Mouse (Mus musculus) lung, postnatal 25 days (tissue): ENCODE results near the gene Shc2.

Experiments
- DNase-seq: peaks from one replicate; pipeline ENCODE4 v3.0.0; 2022; ENCODE audit warnings: low spot score

Gene Shc2

DNA sequence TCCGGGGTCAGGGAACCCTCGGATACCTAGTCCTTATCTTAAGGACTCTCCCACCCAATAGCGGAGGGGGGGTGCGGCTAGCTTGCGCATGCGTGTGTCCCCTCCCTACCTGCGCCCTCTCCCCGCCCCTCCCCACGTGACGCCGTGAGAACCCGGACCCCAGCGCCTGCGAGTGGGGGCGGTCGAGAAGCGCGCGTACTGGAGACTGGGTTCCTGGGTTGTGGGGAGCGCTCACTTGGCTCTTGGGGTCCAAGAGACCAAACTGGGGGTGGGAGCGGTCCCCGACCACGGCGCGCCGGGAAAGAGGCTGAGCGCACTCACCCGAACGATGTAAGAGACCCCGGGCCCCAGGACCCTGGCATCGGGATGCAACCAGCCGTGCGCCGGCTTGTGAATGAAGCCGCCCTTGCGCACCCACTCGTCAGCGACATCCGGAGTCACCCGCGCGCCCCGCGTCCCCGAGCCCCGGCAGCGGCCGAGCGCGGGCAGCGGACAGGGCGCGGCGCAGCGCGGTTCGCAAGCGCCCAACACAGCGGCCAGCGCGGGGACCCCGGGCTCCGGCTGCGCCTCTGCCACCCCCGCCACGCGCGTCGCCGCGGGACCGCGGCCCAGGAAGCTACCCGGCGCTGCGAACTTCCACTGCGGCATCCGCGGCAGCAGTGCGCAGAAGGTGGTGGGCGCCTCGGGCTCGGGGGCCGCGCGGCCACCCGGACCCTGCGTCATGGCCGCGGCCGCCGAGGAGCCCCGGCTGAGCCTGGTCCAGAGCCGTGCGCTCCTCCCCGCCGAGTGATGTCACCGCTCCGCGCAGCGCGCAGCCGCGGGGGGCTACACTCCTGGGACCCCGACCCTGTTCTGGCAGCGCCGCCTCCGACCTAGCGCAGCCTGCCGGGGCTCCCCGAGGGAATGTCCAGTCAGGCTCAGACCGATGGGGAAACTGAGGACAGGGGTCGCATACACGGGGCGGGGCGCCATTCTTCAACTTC is at the start of gene Shc2:
Gene Shc2, minus strand, starts transcription at position 791 of the 983 bp plus-strand sequence.
- DNase-seq, result no peak

DNA sequence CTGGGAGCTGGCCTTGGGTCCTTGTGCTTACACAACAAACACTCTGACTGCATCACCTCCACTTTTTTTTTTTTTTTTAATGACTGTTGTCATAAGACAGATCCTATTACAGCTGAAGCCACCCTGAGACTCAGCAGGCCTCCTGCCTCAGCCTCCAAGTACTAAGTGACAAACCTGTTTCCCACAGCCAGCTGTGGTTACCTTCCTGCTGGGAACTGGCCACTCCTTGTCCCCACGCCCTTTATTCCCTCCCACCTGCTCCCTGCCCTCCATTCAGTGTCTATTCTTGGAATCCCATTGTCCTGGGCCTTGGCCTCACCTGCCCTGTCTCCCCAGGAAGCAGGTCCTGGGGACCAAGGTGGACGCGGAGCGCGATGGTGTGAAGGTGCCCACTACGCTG is 49.8 kb upstream of the Shc2 start:
- no peak for DNase-seq

DNA sequence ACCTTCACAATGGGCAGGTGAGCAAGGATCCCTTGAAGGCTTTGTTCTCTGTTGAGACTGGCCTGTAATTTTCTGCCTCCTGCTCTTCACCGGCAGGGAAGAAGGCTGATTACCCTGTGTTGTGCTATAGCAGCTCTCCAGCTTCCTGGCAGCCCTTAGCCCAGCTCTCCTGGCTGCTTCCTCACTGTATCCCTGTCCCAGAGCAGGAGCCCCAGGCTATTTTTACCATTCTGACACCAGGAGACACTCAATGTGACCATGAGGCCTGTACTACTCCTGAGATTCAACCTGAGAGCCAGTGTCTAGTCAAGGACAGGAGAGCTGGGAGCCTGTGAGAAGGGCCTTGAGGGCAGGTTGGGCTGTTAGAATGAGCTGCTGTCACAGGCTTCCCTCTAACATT is 49.0 kb upstream of the Shc2 start:
- DNase-seq, result no peak

DNA sequence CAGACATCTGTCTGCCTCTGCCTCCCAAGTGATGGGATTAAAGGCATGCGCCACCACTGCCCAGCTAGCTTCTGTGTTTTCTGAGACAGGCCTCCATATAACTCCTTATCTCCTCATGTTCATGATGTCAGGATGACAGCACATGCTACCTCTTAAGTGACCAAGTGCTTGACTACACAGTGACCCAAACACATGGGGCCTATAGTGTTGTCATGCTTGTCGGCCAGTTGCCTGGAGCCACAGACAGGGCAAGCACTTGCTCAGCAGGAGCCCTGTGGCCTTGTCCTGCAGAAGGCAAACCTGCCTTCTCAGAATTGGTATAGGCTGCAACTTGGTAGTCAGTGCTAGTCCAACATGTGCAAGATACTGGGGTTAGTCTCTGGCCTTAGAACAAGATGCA is 48.5 kb upstream of the Shc2 start:
- no peak for DNase-seq

DNA sequence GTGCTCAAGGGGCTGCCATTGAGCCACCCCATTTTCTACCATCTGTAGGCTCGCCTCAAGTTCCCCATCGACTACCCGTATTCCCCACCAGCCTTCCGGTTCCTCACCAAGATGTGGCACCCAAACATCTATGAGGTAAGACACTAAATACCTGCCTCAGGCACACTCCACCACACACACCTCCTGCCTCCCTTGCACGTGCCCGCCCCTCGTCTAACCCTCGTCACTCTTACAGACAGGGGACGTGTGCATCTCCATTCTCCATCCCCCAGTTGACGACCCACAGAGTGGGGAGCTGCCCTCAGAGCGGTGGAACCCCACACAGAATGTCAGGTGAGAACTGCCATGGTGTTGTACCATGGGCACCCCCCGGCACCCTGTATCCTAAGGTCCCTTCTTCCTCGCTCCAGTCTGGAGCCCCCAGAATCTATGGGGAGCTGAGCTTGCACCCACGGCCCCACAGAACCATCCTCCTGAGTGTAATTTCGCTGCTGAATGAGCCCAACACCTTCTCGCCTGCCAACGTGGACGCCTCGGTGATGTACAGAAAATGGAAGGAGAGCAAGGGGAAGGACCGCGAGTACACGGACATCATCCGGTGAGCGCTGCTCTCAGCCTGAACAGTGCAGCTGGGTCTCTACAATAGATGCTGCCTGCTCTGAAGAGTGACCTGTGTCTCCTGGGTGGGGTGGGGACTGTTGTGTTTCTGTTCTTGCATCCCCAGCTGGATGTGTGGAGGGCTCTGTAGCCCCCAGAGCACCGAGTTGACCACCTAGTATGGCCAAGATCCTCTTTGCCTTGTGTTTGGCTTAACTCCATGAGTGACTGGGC is 47.3 kb upstream of the Shc2 start:
- DNase-seq, result no peak

DNA sequence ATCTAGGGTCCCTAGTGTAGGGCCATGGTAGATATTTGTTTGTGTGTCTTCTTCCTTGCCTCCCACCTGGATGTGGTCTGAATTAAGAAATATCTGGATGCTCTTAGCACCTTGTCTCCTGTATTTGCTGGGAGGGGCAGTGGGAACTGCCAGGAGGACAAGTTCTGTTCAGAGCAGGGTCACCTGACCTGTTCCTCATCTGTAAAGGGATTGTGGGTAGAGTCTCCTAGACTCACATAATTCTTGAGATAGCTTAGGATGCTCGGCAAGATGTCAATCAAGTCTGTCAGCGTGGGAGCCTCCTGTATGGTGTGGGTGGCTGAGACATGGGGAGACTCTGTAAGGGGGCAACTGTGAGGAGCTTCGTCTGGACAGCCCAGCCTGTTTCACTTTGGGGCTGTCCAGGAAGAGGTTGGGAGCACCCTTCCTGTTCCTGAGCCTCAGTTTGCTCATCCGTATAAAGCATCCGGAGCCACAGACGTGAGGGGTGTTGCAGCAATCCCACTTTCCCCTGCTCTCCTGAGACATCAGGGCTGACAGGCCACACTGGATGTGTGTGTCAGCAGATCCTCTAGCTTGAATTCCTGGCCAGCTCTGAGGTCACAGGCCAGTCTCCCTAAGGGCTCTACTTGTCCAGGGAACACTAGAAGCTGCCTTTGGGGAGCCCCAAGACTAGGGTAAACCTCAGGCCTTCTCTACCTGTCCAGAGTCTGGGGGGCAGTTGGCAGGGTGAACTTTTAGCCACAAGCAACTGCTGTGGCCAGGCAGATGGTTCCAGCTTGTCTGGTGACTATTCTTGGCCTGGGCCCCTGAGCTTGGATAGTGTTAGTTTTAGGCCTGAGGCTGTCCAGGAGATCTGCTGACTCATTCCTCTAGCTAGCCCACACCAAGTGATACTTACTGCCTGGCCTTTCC is 46.3 kb upstream of the Shc2 start:
- no peak for DNase-seq

DNA sequence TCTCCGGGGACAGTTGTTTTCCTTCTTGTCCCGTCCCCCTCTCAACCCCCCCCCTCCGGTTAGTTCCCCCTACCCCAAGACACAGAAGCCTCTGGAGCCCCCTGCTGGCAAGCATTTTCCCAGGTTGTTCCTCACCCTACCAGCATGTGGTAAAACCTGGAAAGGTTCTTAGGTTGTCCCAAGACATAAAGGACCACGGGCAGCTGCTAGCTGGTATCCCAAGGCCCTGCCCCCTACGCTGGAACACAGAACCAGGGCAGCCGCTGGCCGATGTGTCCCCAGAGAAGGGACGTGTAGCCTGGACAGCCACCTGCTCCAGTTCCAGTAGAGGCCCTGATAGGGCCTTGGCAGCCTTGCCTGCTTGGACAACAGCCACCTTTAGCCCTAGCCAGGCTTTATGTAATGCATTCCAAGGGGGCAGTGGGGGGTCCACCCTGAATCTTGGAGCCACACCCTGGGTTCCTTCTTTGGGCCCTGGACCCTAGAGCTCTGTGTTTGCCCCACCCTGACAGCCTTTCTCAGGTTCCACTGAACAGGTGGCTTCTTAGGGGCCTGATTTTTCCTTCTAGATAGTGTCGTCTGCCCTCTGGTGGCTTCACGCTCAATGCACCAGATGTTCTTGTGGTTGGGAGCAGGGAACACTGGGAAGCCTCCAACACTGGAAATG is 45.3 kb upstream of the Shc2 start:
- peak; percentile 51 for DNase-seq

DNA sequence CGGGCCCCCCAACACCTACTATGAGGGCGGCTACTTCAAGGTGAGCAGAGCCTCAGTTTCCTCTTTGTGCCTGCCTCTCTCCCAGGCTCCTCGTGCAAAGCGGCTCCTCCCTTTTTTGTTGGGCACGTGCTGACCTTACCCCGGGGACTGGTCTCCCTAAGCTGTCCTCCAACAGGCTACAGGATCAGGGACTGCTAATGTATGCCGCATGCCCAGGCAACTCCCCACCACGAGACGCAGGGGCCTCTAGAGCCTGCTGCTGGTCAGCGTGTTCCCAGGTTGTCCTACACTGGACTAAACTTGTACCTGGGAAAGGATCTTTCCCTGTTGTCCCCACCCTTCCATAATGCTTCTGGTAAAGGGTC is 44.8 kb upstream of the Shc2 start:
- DNase-seq, result no peak

DNA sequence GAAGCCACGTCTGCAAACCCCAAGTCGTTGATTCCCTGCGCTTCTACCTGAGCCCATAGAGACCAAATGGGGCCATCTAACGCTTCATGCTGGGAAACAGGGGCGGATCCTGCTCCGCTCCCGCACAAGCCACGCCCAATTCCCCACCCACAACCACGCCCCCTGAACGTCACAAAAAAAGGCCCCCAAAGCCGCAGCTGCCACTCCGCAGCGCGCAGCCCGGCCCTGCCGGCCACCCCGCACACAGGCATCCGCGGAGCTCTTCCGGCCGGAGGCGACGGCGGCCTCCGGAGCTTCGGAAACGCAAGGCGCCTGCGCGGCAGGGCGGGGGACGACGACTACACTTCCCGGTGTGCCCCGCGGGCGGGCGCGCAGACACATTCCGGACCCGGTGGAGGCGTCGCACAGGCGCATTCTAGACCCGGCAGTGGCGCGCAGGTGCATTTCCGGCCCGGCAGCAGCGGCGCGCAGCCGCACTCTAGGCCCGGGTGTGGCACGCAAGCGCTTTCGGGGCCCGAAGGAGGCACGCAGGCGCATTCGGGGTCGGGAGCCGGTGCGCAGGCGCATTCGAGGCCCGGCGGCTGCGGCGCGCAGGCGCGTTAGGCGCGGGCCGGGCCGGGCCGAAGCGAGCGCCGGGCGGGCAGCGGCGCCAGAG is 44.0 kb upstream of the Shc2 start, which contains the start of gene Cdc34:
Gene Cdc34, plus strand, starts transcription at position 605 of the 655 bp plus-strand sequence.
- DNase-seq, result peak; percentile 99

DNA sequence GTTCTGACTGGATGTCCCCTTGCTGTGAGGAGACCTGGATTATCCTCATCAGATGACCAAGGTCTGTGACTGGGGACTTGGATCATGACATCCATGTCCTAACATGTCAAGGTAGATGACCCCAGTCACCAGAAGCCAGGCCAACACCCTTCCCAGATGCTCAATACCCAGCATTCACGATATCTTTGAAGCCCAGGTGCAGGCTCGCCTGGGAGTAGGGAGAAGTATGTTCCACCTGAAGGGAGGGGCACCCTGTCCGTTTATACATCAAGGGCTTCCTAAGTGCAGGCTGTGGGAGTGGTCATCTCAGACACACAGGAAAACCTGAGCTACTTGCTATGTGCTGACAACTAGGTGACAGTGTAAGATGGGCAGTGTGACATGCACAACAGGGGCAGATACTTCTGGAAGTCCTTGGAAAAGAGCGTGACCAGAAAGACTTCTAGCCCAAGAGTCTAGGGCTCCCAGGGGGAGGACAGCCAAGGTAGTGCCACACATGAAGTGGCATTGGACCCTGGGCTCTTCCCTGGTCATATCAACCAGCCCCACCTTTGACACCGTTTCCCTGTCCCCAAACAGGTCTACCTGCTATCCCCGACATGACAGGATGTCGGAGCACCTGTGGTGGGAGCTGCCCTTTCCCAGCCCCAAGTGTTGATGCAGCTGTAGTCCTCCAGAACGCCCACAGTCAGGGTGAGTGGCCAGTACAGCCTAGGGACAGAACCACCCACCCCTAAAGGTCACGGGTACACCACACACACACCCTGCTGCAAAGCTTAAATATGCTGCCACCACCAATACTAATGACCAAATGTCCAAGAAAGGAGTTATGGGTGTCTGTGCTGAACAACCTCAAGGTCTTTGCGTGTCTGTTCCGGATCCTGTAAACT is 43.1 kb upstream of the Shc2 start:
- DNase-seq, result no peak

DNA sequence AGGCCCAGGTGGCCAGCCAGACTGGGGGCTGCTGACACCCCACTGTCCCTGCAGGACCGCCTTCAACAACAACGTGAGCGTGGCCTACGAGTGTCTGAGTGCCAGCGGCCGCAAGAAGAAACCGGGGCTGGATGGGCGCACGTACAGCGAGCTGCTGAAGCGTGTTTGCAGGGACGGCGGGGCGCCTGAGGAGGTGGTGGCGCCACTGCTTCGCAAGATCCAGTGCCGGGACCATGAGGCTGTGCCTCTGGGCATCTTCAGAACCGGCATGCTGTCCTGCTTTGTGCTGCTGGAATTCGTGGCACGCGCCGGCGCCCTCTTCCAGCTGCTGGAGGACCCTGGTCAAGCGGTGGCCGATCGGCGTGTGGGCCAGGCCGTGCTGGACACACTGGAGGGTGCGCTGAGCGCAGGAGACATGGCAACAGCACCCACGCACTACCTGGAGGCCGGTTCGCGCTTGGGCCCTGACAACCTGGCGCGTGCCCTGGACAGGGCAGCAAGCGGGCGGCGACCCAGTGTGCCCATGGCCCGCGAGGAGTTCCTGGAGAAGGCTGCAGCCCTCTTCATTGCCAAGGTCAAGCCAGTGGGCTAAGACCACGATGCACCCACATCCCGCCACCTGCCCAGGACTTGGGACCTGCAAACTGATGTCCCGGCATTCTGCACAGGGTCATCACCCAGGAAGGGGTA is 37.8 kb upstream of the Shc2 start:
- no peak for DNase-seq

DNA sequence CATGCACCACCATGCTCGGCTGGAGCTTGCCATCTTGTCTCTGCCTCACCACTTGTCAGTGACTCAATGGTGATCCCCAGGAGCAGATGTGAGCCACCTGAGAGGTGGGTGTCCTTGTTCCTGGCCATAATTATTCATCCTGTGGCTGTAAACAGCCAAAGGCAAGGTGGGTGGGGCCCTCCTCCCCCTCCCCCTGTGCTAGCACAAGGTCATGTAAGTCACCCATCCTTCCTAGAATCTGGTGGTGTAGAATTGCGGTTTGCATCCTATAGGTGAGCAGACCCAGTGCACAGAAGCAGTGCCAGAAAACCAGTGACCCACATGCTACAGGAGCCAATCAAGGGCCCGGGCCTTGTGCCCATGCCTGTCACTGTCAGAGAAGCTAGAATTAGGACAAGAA is 35.3 kb upstream of the Shc2 start:
- DNase-seq, result no peak

DNA sequence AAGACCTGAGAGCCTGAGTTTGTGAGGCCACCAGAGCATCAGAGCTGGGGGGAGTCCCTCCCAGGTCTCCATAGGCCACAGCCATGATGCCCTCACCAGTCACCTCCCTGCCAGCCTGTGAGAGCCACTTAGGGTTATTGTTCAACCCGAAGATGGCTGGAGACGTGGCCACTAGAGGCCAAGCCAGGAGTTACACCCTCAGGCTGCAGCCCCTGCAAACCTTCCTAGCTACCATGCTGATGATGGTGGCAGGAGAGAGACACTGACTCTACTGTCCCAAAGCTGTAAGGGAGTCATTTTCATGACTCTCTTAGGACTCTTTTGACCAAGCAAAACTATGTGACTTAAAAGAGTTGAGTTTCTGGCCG is 34.4 kb upstream of the Shc2 start:
- DNase-seq, result no peak

DNA sequence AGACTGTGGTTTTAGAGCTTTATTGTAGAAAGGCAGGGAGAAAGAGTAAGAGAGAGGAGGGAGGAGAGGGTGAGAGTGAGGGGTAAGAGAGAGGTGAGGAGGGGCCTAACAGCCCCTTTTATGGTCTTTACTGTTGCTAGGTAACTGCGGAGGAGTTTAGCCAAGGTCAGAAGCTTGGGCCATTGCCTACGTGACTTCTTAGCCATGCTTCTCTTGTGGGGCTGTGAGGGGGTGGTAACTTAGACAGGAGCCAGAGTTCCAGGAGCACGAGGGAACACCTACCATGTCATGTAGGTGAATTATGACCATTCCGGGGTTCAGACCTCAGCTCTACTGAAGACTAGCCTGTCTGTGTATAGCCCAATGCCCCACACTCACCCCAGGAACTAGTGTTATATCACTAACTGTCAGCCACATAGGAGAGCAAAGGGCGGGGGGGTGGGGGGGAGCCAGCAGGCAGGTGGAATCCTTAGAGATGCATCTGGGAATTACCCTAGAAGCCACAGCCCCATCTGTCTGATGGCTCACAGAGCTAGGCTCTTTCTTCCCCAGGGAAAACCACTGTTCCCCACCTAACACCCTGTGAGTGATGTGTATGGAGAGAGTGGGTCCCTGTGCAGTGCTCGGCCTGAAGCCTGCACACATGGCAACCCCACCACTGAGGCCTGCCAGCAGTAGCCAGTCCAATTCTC is 33.8 kb upstream of the Shc2 start:
- no peak for DNase-seq

DNA sequence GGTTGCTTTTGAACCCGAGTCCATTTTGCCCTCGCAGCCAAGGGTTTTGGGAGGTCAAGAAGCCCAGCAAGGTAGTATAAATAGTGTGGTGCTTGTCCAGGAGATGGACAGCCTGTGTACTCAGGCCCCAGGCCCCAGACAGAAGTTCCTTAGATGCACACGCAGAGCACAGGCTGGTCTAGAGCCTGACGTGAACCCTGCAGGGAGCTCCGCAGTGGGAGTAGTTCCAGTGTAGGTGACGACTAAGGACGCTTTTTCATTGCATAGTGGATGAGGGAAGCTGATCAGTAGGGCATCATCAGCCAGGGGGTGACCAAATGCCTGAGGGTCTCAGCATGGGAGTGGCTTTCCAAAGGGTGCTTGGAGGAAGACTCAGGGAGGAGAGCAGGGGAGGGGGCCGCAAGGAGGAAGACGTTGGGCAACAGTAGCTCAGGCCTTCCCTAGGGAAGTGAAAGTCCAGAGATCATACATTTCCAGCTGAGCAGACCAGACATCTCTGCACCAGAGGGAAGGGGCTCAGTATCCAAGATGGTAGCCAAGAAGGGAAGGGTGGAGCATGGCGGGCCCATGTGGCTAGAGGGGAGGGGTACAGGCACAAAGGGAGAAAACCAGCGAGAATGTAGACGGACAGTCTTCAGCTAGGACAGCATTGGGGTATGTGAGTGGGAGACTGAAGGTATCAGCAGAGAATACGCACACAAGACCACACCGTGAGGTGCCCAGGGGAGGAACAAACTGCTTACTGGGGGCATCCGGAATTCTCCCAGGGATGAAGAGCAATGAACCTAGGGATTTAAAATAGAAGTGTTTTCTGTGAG is 32.6 kb upstream of the Shc2 start:
- no peak for DNase-seq

DNA sequence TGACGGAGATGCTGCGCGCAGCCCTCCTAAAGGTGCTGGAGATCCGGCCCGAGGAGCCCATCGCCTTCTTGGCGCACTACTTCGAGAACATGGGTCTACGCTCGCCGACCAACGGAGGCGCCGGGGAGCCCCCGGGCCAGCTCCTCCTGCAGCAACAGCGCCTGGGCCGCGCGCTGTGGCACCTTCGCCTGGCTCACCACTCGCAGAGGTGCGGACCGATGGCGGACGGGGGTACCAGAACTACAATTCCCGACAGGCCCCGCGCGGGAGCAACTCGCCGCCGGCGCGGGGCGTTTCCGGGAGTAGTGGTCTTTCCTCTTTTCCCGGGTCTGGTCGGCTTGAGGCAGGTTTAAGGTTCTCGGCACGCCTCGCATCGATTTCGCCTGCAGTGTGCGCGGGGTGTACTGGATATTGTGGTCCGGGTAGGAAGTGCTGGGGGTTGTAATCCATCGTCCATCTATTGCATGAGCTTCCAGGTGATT is 31.9 kb upstream of the Shc2 start:
- peak; percentile 43 for DNase-seq

DNA sequence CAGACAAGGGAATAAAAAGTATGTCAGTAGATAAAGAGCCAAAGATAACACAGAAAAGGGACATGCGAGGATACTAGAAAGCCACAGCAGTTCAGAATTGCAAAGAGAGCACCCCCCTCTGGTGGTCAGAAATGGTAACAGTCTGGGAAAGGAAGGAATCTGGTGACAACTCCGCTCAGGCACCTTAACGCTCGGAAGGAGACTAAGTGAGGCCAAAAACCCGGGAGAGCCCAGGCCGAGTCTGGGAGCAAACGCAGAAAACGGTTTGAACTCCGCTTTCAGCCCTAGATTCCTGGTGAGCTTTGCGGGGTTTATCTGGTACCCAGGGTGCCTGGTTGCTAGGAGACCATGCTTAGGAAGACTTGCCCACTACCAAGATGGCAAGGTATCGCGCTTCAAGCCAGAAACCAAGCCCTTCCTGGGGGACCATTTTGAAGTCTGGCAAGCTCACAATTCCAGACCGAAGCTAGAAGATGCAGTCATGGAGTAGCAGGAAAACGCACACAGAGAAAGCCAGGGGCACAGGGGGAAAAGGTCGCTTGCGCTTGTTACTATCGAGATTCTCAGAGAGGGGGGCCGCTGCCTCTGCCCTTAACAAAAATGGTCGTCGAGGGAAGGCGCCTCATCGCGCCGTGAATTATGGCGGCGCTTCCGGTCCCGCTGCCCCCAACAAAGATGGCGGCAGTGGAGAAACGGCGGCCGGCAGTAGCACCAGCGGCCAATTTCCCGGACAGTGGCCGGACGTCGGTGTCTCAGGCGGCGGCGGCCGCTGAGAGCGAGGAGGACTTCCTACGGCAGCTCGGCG is 31.3 kb upstream of the Shc2 start, which contains the start of gene Tpgs1:
Gene Tpgs1, plus strand, starts transcription at position 599 of the 805 bp plus-strand sequence.
- peak; percentile 91 for DNase-seq
